Mouse (Mus musculus) kidney, adult 2 months (tissue): ENCODE data around the gene Vmn1r75. TPM values are rescaled to one million over a fixed set of nuclear protein-coding genes. Genes with fewer than 3 reads are reported as not detected.

Source experiments
- DNase-seq: peaks from one replicate; pipeline ENCODE4 v3.0.0; 2021
- H3K27ac ChIP-seq: fragments of 200-500 bp; 2 replicates; pipeline ENCODE4 v1.5.1; 2012; ENCODE audit warnings: low read depth, low read length, control low read depth, inconsistent platforms; ENCODE audit not compliant: insufficient read depth
- H3K27me3 ChIP-seq: fragments of 200-500 bp; replicated peaks from 2 replicates; pipeline ENCODE4 v1.6.1; 2012; ENCODE audit warnings: mild to moderate bottlenecking, moderate library complexity, low read length, inconsistent platforms; ENCODE audit not compliant: control insufficient read depth, insufficient read depth
- H3K36me3 ChIP-seq: fragments of 200-500 bp; 2 replicates; pipeline ENCODE4 v1.6.1; 2012; ENCODE audit warnings: mild to moderate bottlenecking, moderate library complexity, low read length, inconsistent platforms; ENCODE audit not compliant: control insufficient read depth, insufficient read depth
- H3K4me1 ChIP-seq: fragments of 200-500 bp; 2 replicates; pipeline ENCODE4 v1.6.1; 2011; ENCODE audit warnings: low read length; ENCODE audit not compliant: control insufficient read depth, insufficient read depth
- H3K4me3 ChIP-seq: fragments of 200-500 bp; 2 replicates; pipeline ENCODE4 v1.5.1; 2011; ENCODE audit warnings: mild to moderate bottlenecking, low read depth, low read length, control low read depth; ENCODE audit not compliant: insufficient read depth
- CTCF ChIP-seq: fragments of 200-500 bp; conservative IDR thresholded peaks from 2 replicates; pipeline ENCODE4 v1.5.1; 2011; ENCODE audit warnings: low read depth, mild to moderate bottlenecking, control low read depth, low read length, moderate library complexity, mixed read lengths; ENCODE audit not compliant: insufficient read depth, insufficient read length
- POLR2A ChIP-seq: fragments of 200-500 bp; IDR thresholded peaks from one replicate; pipeline ENCODE4 v1.6.1; 2011; ENCODE audit warnings: low read depth, low read length, control low read depth
- WGBS: fragments of 180-500 bp; shearing (Covaris S2); methylation state at CpG from one replicate; pipeline ENCODE4 v1.1.7; 2018; 5-methylcytosine and 5-hydroxymethylcytosine counted together
- polyA plus RNA-seq: library from polyadenylated mRNA; depleted of rRNA; stranded (reverse); fragments of >200 nt; gene quantifications from 2 replicates; pipeline ENCODE4 v1.2.3, GENCODE M21; 2012; rRNA removed

The Vmn1r75 gene
- not detected in 2 replicates for polyA plus RNA-seq

DNA sequence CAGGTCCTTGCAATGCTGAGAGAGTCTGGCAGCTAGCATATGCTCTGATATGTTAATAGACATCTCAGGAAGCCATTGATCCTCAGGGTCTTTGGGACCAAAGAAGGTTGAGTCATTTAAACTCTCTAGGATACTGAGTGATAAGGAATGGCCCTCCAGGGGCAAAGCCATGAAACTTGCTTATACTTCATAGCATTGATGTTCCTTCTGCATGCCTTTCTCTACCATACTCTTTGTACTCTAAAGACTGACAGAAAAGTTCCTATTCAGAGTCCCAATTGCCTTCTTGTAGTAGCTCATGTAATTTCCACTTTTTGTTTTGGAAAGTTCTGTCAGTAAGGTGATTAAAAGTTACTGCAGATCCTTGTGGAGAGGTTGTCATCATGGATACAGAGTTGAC is at the start of gene Vmn1r75:
Vmn1r75 (plus strand) TSS at position 301 of the 400 bp plus-strand sequence.
- H3K4me1 ChIP-seq = no peaks in the 10 kb centered on the region
- H3K27ac ChIP-seq = no peak within 1 kb of the TSS
- no peaks in the 10 kb centered on the region for H3K27me3 ChIP-seq
- no peaks in the 10 kb centered on the region for H3K36me3 ChIP-seq
- TF ChIP-seq CTCF (no peak), POLR2A (no peak)
- no peak within 1 kb of the TSS for H3K4me3 ChIP-seq
- no peak for DNase-seq

DNA sequence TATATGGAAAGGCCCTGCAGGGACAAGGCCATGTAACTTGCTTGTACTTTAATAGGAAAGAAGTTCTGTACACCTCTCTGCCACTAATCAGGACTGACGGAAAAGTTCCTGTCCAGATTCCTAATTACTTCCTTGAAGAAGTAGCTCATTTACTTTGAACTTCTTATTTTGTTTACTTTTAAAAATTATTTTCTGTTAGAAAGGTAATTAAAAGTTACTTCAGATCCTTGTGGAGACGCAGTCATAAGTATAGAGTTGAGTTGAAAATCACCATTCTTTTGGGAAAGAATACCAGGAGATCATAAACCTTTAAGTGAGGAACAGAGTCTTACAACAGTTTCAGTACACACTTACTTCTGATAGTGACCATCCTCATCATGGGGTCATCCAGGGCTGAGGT is 40.8 kb upstream of the Vmn1r75 start, which contains the start of gene Vmn1r74:
Vmn1r74 (plus strand) TSS at position 301 of the 400 bp plus-strand sequence.
- Histone ChIP-seq H3K27me3 (no peaks in the 10 kb centered on the region), H3K27ac (no peak within 1 kb of the TSS), H3K4me3 (no peak within 1 kb of the TSS), H3K4me1 (no peaks in the 10 kb centered on the region), H3K36me3 (no peaks in the 10 kb centered on the region)
- TF ChIP-seq POLR2A = no peak
- TF ChIP-seq CTCF = no peak
- no peak for DNase-seq
- WGBS = 74% methylated on average over 2 of the region's 2 CpGs

Other genes with a start within 250 kb of the Vmn1r75 start
- gene Vmn1r72, start 194.5 kb upstream of the Vmn1r75 start, polyA plus RNA-seq = not detected in 2 replicates
- not detected in 2 replicates for gene Vmn1r73, start 144.4 kb upstream of the Vmn1r75 start, polyA plus RNA-seq
- gene Vmn1r74, start 40.6 kb upstream of the Vmn1r75 start, polyA plus RNA-seq = not detected in 2 replicates
- gene Vmn1r76, start 63.6 kb downstream of the Vmn1r75 start, polyA plus RNA-seq = not detected in 2 replicates
- gene Vmn1r77, start 162.1 kb downstream of the Vmn1r75 start, polyA plus RNA-seq = not detected in 2 replicates